Mouse (Mus musculus): ENCODE data around the gene Olfr490. TPM values are rescaled to one million over a fixed set of nuclear protein-coding genes. Genes with fewer than 3 reads are reported as not detected.

Gene Olfr490
- not detected for total RNA-seq (2021)
- long read RNA-seq = 0 reads

GRCm38 (mm10) chr7:108288834-108289233 lies at the start of gene Olfr490:
Gene Olfr490, minus strand, starts transcription at chr7:108288934.
- DNase-seq (ENCODE audit: low spot score in 2 of 2) = no peak

- DNase-seq (ENCODE audit: low spot score in 2 of 2) = no peak
Observed at GRCm38 (mm10) chr7:108323574-108323973, 34.8 kb upstream of the Olfr490 start, which contains the start of gene Olfr492. Gene Olfr492, minus strand, starts transcription at chr7:108323674.

GRCm38 (mm10) chr7:108313151-108313550 lies 24.4 kb upstream of the Olfr490 start, which contains the start of gene Olfr491:
Gene Olfr491, plus strand, starts transcription at chr7:108313451.
- DNase-seq (ENCODE audit: low spot score in 2 of 2) = no peak

- DNase-seq (ENCODE audit: low spot score in 2 of 2) = no peak
Observed at GRCm38 (mm10) chr7:108258247-108258646, 30.5 kb downstream of the Olfr490 start, which contains the start of gene Olfr488. Gene Olfr488, minus strand, starts transcription at chr7:108258347.

Other genes with a start within 250 kb of the Olfr490 start
- not detected for gene Olfr479, start 238.2 kb downstream of the Olfr490 start, total RNA-seq (2021)
- gene Olfr480, start 221.6 kb downstream of the Olfr490 start, total RNA-seq (2021) = not detected
- not detected for gene Olfr481, start 209.1 kb downstream of the Olfr490 start, total RNA-seq (2021)
- gene Olfr482, start 191.3 kb downstream of the Olfr490 start, total RNA-seq (2021) = 1 to 10 TPM; 2.1 TPM
- not detected for gene Olfr483, start 188.1 kb downstream of the Olfr490 start, total RNA-seq (2021)
- gene Olfr484, start 161.5 kb downstream of the Olfr490 start, total RNA-seq (2021) = not detected
- not detected for gene Olfr485, start 129.1 kb downstream of the Olfr490 start, total RNA-seq (2021)
- gene Olfr486, start 116.2 kb downstream of the Olfr490 start, total RNA-seq (2021) = not detected
- not detected for gene Olfr487, start 74.3 kb downstream of the Olfr490 start, total RNA-seq (2021)
- not detected for gene Olfr488, start 30.6 kb downstream of the Olfr490 start, total RNA-seq (2021)
- gene Olfr491, start 24.5 kb upstream of the Olfr490 start, total RNA-seq (2021) = not detected
- gene Olfr492, start 34.7 kb upstream of the Olfr490 start, total RNA-seq (2021) = not detected
- gene Olfr493, start 58.0 kb upstream of the Olfr490 start, total RNA-seq (2021) = not detected
- not detected for gene Olfr494, start 76.4 kb upstream of the Olfr490 start, total RNA-seq (2021)
- not detected for gene Olfr495, start 104.2 kb upstream of the Olfr490 start, total RNA-seq (2021)
- not detected for gene Olfr497, start 131.5 kb upstream of the Olfr490 start, total RNA-seq (2021)
- gene Olfr498, start 176.4 kb upstream of the Olfr490 start, total RNA-seq (2021) = not detected
- gene Olfr502, start 236.1 kb upstream of the Olfr490 start, total RNA-seq (2021) = not detected

Measured in layer of hippocampus, adult 18-20 months (tissue).